Mouse (Mus musculus): Measurements from ENCODE around the gene Cfap77. TPM values are rescaled to one million over a fixed set of nuclear protein-coding genes. Genes with fewer than 3 reads are reported as not detected.
A peak's percentile ranks its signal among the peaks of the same experiment; 100 is the strongest.

Cfap77 gene
- polyA plus RNA-seq, 1 experiment from 2014 or later, result 0.38 TPM

- no peak overlapping the region for H3K27ac ChIP-seq (replicated peaks; ENCODE audit: low read depth, low read length)
- no peak overlapping the region for H3K9ac ChIP-seq (replicated peaks; ENCODE audit: low read length)
- peaks cover 5% of the 10 kb centered on the region; the same call in 1 of the 2 replicates for H3K27me3 ChIP-seq (ENCODE audit: control insufficient read depth, insufficient read depth, low read length)
- no peak overlapping the region for H3K4me2 ChIP-seq (ENCODE audit: low read depth, low read length)
- H3K4me1 ChIP-seq (ENCODE audit: control insufficient read depth, insufficient read depth, low read length), result peaks cover 18% of the 10 kb centered on the region
- H3K4me3 ChIP-seq (ENCODE audit: low read depth, low read length), result no peak overlapping the region
- 10% methylated on average over 7 of the region's 7 CpGs for WGBS
- H3K36me3 ChIP-seq (replicated peaks; ENCODE audit: control insufficient read depth, insufficient read depth, low read depth, low read length), result no peaks in the 10 kb centered on the region
- ATAC-seq (replicated peaks; ENCODE audit: insufficient number of reproducible peaks, low FRiP score, low TSS enrichment, low read depth), result no peak
- H3K9me3 ChIP-seq (replicated peaks; ENCODE audit: control insufficient read depth, low read length), result no peaks in the 10 kb centered on the region
- DNase-seq (ENCODE audit: low spot score), result peak; percentile 84
Measured at GRCm38 (mm10) chr2:28976635-28977034, 78.2 kb downstream of the Cfap77 start.

- Histone ChIP-seq H3K27ac (replicated peaks; ENCODE audit: low read depth, low read length) (no peak overlapping the region), H3K9me3 (replicated peaks; ENCODE audit: control insufficient read depth, low read length) (no peaks in the 10 kb centered on the region), H3K4me1 (ENCODE audit: control insufficient read depth, insufficient read depth, low read length) (peaks cover 18% of the 10 kb centered on the region), H3K4me3 (ENCODE audit: low read depth, low read length) (no peak overlapping the region), H3K9ac (replicated peaks; ENCODE audit: low read length) (no peak overlapping the region), H3K27me3 (ENCODE audit: control insufficient read depth, insufficient read depth, low read length) (peaks cover 5% of the 10 kb centered on the region; the same call in 1 of the 2 replicates), H3K36me3 (replicated peaks; ENCODE audit: control insufficient read depth, insufficient read depth, low read depth, low read length) (no peaks in the 10 kb centered on the region), H3K4me2 (ENCODE audit: low read depth, low read length) (no peak overlapping the region)
- no peak for DNase-seq (ENCODE audit: low spot score)
- ATAC-seq (replicated peaks; ENCODE audit: insufficient number of reproducible peaks, low FRiP score, low TSS enrichment, low read depth), result no peak
- WGBS, result 61% methylated on average over 5 of the region's 5 CpGs
Measured at GRCm38 (mm10) chr2:28975604-28976003, 79.3 kb downstream of the Cfap77 start.

- Histone ChIP-seq H3K36me3 (replicated peaks; ENCODE audit: control insufficient read depth, insufficient read depth, low read depth, low read length) (no peaks in the 10 kb centered on the region), H3K27ac (replicated peaks; ENCODE audit: low read depth, low read length) (no peak overlapping the region; the same call in 1 of the 2 replicates), H3K27me3 (ENCODE audit: control insufficient read depth, insufficient read depth, low read length) (peaks cover 5% of the 10 kb centered on the region; the same call in 1 of the 2 replicates), H3K9ac (replicated peaks; ENCODE audit: low read length) (no peak overlapping the region), H3K9me3 (replicated peaks; ENCODE audit: control insufficient read depth, low read length) (no peaks in the 10 kb centered on the region), H3K4me1 (ENCODE audit: control insufficient read depth, insufficient read depth, low read length) (peaks cover 18% of the 10 kb centered on the region), H3K4me3 (ENCODE audit: low read depth, low read length) (no peak overlapping the region), H3K4me2 (ENCODE audit: low read depth, low read length) (no peak overlapping the region)
- DNase-seq (ENCODE audit: low spot score) (peak; percentile 27), ATAC-seq (replicated peaks; ENCODE audit: insufficient number of reproducible peaks, low FRiP score, low TSS enrichment, low read depth) (0 out of 2 replicates have a peak, but pooled peaks have one; percentile 53)
- WGBS, result 29% methylated on average over 6 of the region's 6 CpGs
Measured at GRCm38 (mm10) chr2:28974520-28974919, 80.3 kb downstream of the Cfap77 start.

GRCm38 (mm10) chr2:28973832-28974450 lies 80.9 kb downstream of the Cfap77 start:
- Histone ChIP-seq H3K4me3 (ENCODE audit: low read depth, low read length) (no peak overlapping the region), H3K9ac (replicated peaks; ENCODE audit: low read length) (peak overlapping the region; percentile 34), H3K36me3 (replicated peaks; ENCODE audit: control insufficient read depth, insufficient read depth, low read depth, low read length) (no peaks in the 10 kb centered on the region), H3K4me2 (ENCODE audit: low read depth, low read length) (no peak overlapping the region), H3K9me3 (replicated peaks; ENCODE audit: control insufficient read depth, low read length) (no peaks in the 10 kb centered on the region), H3K27me3 (ENCODE audit: control insufficient read depth, insufficient read depth, low read length) (peaks cover 5% of the 10 kb centered on the region; the same call in 1 of the 2 replicates), H3K27ac (replicated peaks; ENCODE audit: low read depth, low read length) (no peak overlapping the region; the same call in 1 of the 2 replicates), H3K4me1 (ENCODE audit: control insufficient read depth, insufficient read depth, low read length) (peaks cover 18% of the 10 kb centered on the region)
- DNase-seq (ENCODE audit: low spot score), result peak; percentile 35
- WGBS, result 31% methylated on average over 15 of the region's 15 CpGs
- ATAC-seq (replicated peaks; ENCODE audit: insufficient number of reproducible peaks, low FRiP score, low TSS enrichment, low read depth), result no peak

- no peaks in the 10 kb centered on the region for H3K9me3 ChIP-seq (replicated peaks; ENCODE audit: control insufficient read depth, low read length)
- peaks cover 5% of the 10 kb centered on the region for H3K27me3 ChIP-seq (ENCODE audit: control insufficient read depth, insufficient read depth, low read length)
- H3K4me3 ChIP-seq (ENCODE audit: low read depth, low read length), result no peak overlapping the region
- no peak for DNase-seq (ENCODE audit: low spot score)
- no peak overlapping the region for H3K9ac ChIP-seq (replicated peaks; ENCODE audit: low read length)
- 74% methylated on average over 14 of the region's 14 CpGs for WGBS
- no peak overlapping the region for H3K27ac ChIP-seq (replicated peaks; ENCODE audit: low read depth, low read length)
- no peak overlapping the region for H3K4me2 ChIP-seq (ENCODE audit: low read depth, low read length)
- H3K4me1 ChIP-seq (ENCODE audit: control insufficient read depth, insufficient read depth, low read length), result peaks cover 18% of the 10 kb centered on the region
- H3K36me3 ChIP-seq (replicated peaks; ENCODE audit: control insufficient read depth, insufficient read depth, low read depth, low read length), result no peaks in the 10 kb centered on the region
- ATAC-seq (replicated peaks; ENCODE audit: insufficient number of reproducible peaks, low FRiP score, low TSS enrichment, low read depth), result no peak
Measured at GRCm38 (mm10) chr2:28970424-28970823, 84.4 kb downstream of the Cfap77 start.

GRCm38 (mm10) chr2:28968278-28968677 lies 86.6 kb downstream of the Cfap77 start:
- H3K9me3 ChIP-seq (replicated peaks; ENCODE audit: control insufficient read depth, low read length), result no peaks in the 10 kb centered on the region
- no peak overlapping the region for H3K27ac ChIP-seq (replicated peaks; ENCODE audit: low read depth, low read length)
- no peaks in the 10 kb centered on the region for H3K4me1 ChIP-seq (ENCODE audit: control insufficient read depth, insufficient read depth, low read length)
- no peak overlapping the region for H3K9ac ChIP-seq (replicated peaks; ENCODE audit: low read length)
- H3K4me3 ChIP-seq (ENCODE audit: low read depth, low read length), result no peak overlapping the region
- H3K4me2 ChIP-seq (ENCODE audit: low read depth, low read length), result no peak overlapping the region
- ATAC-seq (replicated peaks; ENCODE audit: insufficient number of reproducible peaks, low FRiP score, low TSS enrichment, low read depth), result no peak
- DNase-seq (ENCODE audit: low spot score), result no peak
- H3K36me3 ChIP-seq (replicated peaks; ENCODE audit: control insufficient read depth, insufficient read depth, low read depth, low read length), result no peaks in the 10 kb centered on the region
- H3K27me3 ChIP-seq (ENCODE audit: control insufficient read depth, insufficient read depth, low read length), result peaks cover 2% of the 10 kb centered on the region; the same call in 1 of the 2 replicates
- WGBS, result 68% methylated on average over 1 of the region's 1 CpGs

- H3K4me3 ChIP-seq (ENCODE audit: low read depth, low read length), result no peak overlapping the region
- H3K36me3 ChIP-seq (replicated peaks; ENCODE audit: control insufficient read depth, insufficient read depth, low read depth, low read length), result no peaks in the 10 kb centered on the region
- H3K4me1 ChIP-seq (ENCODE audit: control insufficient read depth, insufficient read depth, low read length), result no peaks in the 10 kb centered on the region
- no peak overlapping the region; the same call in 1 of the 2 replicates for H3K9ac ChIP-seq (replicated peaks; ENCODE audit: low read length)
- no peak overlapping the region for H3K27ac ChIP-seq (replicated peaks; ENCODE audit: low read depth, low read length)
- no peaks in the 10 kb centered on the region for H3K9me3 ChIP-seq (replicated peaks; ENCODE audit: control insufficient read depth, low read length)
- 47% methylated on average over 14 of the region's 14 CpGs for WGBS
- ATAC-seq (replicated peaks; ENCODE audit: insufficient number of reproducible peaks, low FRiP score, low TSS enrichment, low read depth) (no peak), DNase-seq (ENCODE audit: low spot score) (no peak)
- no peak overlapping the region for H3K4me2 ChIP-seq (ENCODE audit: low read depth, low read length)
- H3K27me3 ChIP-seq (ENCODE audit: control insufficient read depth, insufficient read depth, low read length), result peaks cover 2% of the 10 kb centered on the region; the same call in 1 of the 2 replicates
Measured at GRCm38 (mm10) chr2:28966151-28966795, 88.6 kb downstream of the Cfap77 start.

- H3K27ac ChIP-seq (replicated peaks; ENCODE audit: low read depth, low read length), result no peak overlapping the region
- H3K9ac ChIP-seq (replicated peaks; ENCODE audit: low read length), result no peak overlapping the region
- no peaks in the 10 kb centered on the region for H3K4me1 ChIP-seq (ENCODE audit: control insufficient read depth, insufficient read depth, low read length)
- ATAC-seq (replicated peaks; ENCODE audit: insufficient number of reproducible peaks, low FRiP score, low TSS enrichment, low read depth), result no peak
- no peaks in the 10 kb centered on the region for H3K36me3 ChIP-seq (replicated peaks; ENCODE audit: control insufficient read depth, insufficient read depth, low read depth, low read length)
- 78% methylated on average over 6 of the region's 6 CpGs for WGBS
- DNase-seq (ENCODE audit: low spot score), result no peak
- no peaks in the 10 kb centered on the region for H3K9me3 ChIP-seq (replicated peaks; ENCODE audit: control insufficient read depth, low read length)
- H3K4me2 ChIP-seq (ENCODE audit: low read depth, low read length), result no peak overlapping the region
- peaks cover 2% of the 10 kb centered on the region; the same call in 1 of the 2 replicates for H3K27me3 ChIP-seq (ENCODE audit: control insufficient read depth, insufficient read depth, low read length)
- no peak overlapping the region for H3K4me3 ChIP-seq (ENCODE audit: low read depth, low read length)
Measured at GRCm38 (mm10) chr2:28963565-28963964, 91.3 kb downstream of the Cfap77 start.
